17 mouse cellular contexts compared by ENCODE assay signal in the genomic region with DNA sequence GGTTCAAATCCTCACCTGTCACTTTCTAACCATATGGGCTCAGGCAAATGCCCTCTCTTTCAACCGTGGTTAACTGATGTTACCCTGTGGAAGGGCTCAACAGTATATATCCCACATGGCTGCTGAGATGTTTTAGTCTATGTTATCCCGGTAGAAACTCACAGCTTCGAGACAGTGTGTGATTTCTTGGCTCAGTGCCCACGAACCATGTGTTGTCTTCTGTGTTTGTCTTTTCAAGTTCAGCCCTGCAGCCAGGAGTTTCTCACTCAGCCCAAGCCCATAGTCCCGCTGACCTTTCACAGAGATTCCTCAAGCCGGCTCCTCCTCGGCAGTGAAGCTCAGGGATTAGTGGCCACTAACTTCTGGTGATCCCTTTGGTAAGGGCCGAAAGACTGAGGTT.
DNase-seq lines count a peak whose midpoint lies in the region; ATAC-seq and TF ChIP-seq lines count a peak whose summit lies in the region.
"Had no signal": no experiment of that assay in that cellular context is flagged by ENCODE, and none has a peak within 500 bp of the region (broad histone marks: within the 10 kb centered on the region; RNA-seq: fewer than 3 reads in every experiment).

No protein-coding gene starts in this region.

- WGBS in embryonic facial prominence, embryonic 14.5 days, result 48% methylated on average over 8 of the region's 8 CpGs
- 74% methylated on average over 8 of the region's 8 CpGs for WGBS in embryonic facial prominence, embryonic 10.5 days
- 57% methylated on average over 8 of the region's 8 CpGs for WGBS in hindbrain, postnatal 0 days
- WGBS in hindbrain, embryonic 13.5 days, result 72% methylated on average over 8 of the region's 8 CpGs

- peak; percentile 31 for DNase-seq in embryonic facial prominence, embryonic 14.5 days (ENCODE audit: low spot score)
- DNase-seq in embryonic facial prominence, embryonic 10.5 days (ENCODE audit: low spot score), result no peak
- peak; percentile 19 for DNase-seq in hindbrain, postnatal 0 days (ENCODE audit: low spot score)
- DNase-seq in right cerebral cortex, postnatal 10 days (ENCODE audit: low spot score in 2 of 2), result peak; percentile 45 to 46
- DNase-seq in right cerebral cortex, postnatal 36 days (ENCODE audit: low spot score in 2 of 2), result no peak
- peak; percentile 10 for DNase-seq in adipocyte (ENCODE audit: low spot score)
- no peak for DNase-seq in adrenal gland, adult 2 months
- DNase-seq: gastrocnemius, postnatal 36 days; kidney, adult 8-10 months; kidney, postnatal 36 days; layer of hippocampus, postnatal 36 days; spleen, adult 18-20 months; thymus, postnatal 25 days had no signal

- no peak overlapping the region for H3K4me3 ChIP-seq in embryonic facial prominence, embryonic 14.5 days (ENCODE audit: low read depth, low read length)
- H3K4me3 ChIP-seq in embryonic facial prominence, embryonic 10.5 days, result no peak overlapping the region
- H3K4me3 ChIP-seq in hindbrain, postnatal 0 days (ENCODE audit: low read length), result no peak overlapping the region
- H3K4me3 ChIP-seq in hindbrain, embryonic 13.5 days, result no peak overlapping the region

- H3K27me3 ChIP-seq in embryonic facial prominence, embryonic 14.5 days (replicated peaks; ENCODE audit: control insufficient read depth, insufficient read depth, low read length), result no peaks in the 10 kb centered on the region
- H3K27me3 ChIP-seq in embryonic facial prominence, embryonic 10.5 days (replicated peaks; ENCODE audit: low read depth, poor library complexity, severe bottlenecking), result no peaks in the 10 kb centered on the region
- no peaks in the 10 kb centered on the region for H3K27me3 ChIP-seq in hindbrain, postnatal 0 days (ENCODE audit: insufficient read depth, low read length)
- no peaks in the 10 kb centered on the region for H3K27me3 ChIP-seq in hindbrain, embryonic 13.5 days

- no peak overlapping the region for H3K9ac ChIP-seq in embryonic facial prominence, embryonic 14.5 days (ENCODE audit: low read depth, low read length)
- no peak overlapping the region for H3K9ac ChIP-seq in hindbrain, postnatal 0 days (replicated peaks; ENCODE audit: low read length)
- H3K9ac ChIP-seq in hindbrain, embryonic 13.5 days, result no peak overlapping the region
- H3K9ac ChIP-seq: hindbrain, embryonic 14.5 days had no signal

- H3K27ac ChIP-seq in embryonic facial prominence, embryonic 14.5 days (replicated peaks; ENCODE audit: low read depth, low read length), result no peak overlapping the region
- H3K27ac ChIP-seq in embryonic facial prominence, embryonic 10.5 days (replicated peaks), result no peak overlapping the region
- no peak overlapping the region for H3K27ac ChIP-seq in hindbrain, postnatal 0 days
- H3K27ac ChIP-seq in hindbrain, embryonic 13.5 days, result no peak overlapping the region
- H3K27ac ChIP-seq: hindbrain, embryonic 14.5 days had no signal

- no peaks in the 10 kb centered on the region for H3K9me3 ChIP-seq in embryonic facial prominence, embryonic 14.5 days (ENCODE audit: control insufficient read depth, low read length)
- H3K9me3 ChIP-seq in embryonic facial prominence, embryonic 10.5 days, result no peaks in the 10 kb centered on the region
- no peaks in the 10 kb centered on the region for H3K9me3 ChIP-seq in hindbrain, postnatal 0 days (ENCODE audit: low read length)
- no peaks in the 10 kb centered on the region for H3K9me3 ChIP-seq in hindbrain, embryonic 13.5 days

- 0 out of 2 replicates have a peak, but pooled peaks have one; percentile 28 for ATAC-seq in embryonic facial prominence, embryonic 14.5 days (ENCODE audit: low read depth)
- ATAC-seq in hindbrain, postnatal 0 days, result no peak
- ATAC-seq in hindbrain, embryonic 13.5 days (ENCODE audit: low FRiP score), result no peak
- ATAC-seq: lung, postnatal 0 days had no signal

- no peak for TF ChIP-seq CTCF in hindbrain, postnatal 0 days (IDR thresholded peaks at IDR 0.05; ENCODE audit: low read depth)

- no peaks in the 10 kb centered on the region for H3K36me3 ChIP-seq in embryonic facial prominence, embryonic 14.5 days (ENCODE audit: control insufficient read depth, insufficient read depth, low read length)
- H3K36me3 ChIP-seq in embryonic facial prominence, embryonic 10.5 days (replicated peaks), result no peaks in the 10 kb centered on the region
- no peaks in the 10 kb centered on the region for H3K36me3 ChIP-seq in hindbrain, postnatal 0 days (ENCODE audit: insufficient read depth, low read length)
- H3K36me3 ChIP-seq in hindbrain, embryonic 13.5 days, result no peaks in the 10 kb centered on the region

- H3K4me2 ChIP-seq in embryonic facial prominence, embryonic 14.5 days (ENCODE audit: low read depth, low read length), result no peak overlapping the region
- no peak overlapping the region for H3K4me2 ChIP-seq in hindbrain, postnatal 0 days (ENCODE audit: low read depth, low read length)
- no peak overlapping the region for H3K4me2 ChIP-seq in hindbrain, embryonic 13.5 days
- H3K4me2 ChIP-seq: hindbrain, embryonic 14.5 days; midbrain, embryonic 11.5 days had no signal

- H3K4me1 ChIP-seq in embryonic facial prominence, embryonic 14.5 days (ENCODE audit: control insufficient read depth, insufficient read depth, low read length), result no peaks in the 10 kb centered on the region
- no peaks in the 10 kb centered on the region for H3K4me1 ChIP-seq in embryonic facial prominence, embryonic 10.5 days
- peaks cover 5% of the 10 kb centered on the region; the same call in 1 of the 2 replicates for H3K4me1 ChIP-seq in hindbrain, postnatal 0 days (ENCODE audit: insufficient read depth, low read length)
- no peaks in the 10 kb centered on the region for H3K4me1 ChIP-seq in hindbrain, embryonic 13.5 days (replicated peaks)

Comparison
In these comparisons a context has a peak if more than half of its experiments do, and no peak if none do; other contexts are left out.
1. DNase-seq: peak in embryonic facial prominence, embryonic 14.5 days (single experiment), hindbrain, postnatal 0 days (single experiment), right cerebral cortex, postnatal 10 days (2 of 2) and adipocyte (single experiment); none in embryonic facial prominence, embryonic 10.5 days (single experiment), right cerebral cortex, postnatal 36 days (0 of 2) and adrenal gland, adult 2 months (single experiment).